Mouse (Mus musculus) ES-CJ7 (cell line): ENCODE data around the gene Emid1.

Experiments used
- DNase-seq: peaks from one replicate; pipeline ENCODE4 v3.0.0; 2011; ENCODE audit warnings: low read depth, low spot score

Emid1 gene

DNA sequence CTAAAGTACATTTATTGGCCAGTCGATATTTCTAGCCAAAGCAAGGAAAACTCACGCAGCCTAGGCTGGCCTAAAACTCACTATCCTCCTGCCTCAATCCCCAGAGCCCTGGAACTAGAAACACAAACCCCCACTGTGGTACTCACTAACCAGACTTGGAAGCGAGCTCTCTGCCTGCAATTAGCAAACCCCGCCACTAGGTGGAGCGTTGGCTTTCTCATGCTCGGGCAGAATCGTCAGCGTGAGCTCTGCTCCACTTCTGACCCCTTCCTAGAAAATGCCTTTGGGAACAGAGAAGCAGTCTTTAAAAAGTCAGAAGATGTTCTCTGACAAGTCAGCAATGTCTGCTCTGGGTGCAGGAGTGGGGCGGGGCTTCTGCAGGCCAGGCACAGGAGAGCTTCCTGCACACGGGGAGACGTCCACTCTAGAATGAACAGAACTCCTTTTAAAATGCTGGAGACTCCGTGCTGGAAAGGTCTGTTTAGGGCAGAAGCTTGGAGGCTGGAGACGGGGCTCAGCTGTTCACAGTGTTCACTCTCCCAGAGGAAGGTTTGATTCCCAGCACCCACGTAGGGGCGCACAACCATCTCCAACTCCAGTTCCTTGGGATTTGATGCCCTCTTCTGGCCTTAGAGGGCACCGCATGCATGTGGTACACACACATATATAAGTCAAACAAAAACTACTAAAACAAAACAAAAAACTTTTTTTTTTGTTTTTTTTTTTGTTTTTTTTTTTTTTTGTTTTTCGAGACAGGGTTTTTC, 8.8 kb upstream of the Emid1 start:
- DNase-seq: peak; percentile 90

DNA sequence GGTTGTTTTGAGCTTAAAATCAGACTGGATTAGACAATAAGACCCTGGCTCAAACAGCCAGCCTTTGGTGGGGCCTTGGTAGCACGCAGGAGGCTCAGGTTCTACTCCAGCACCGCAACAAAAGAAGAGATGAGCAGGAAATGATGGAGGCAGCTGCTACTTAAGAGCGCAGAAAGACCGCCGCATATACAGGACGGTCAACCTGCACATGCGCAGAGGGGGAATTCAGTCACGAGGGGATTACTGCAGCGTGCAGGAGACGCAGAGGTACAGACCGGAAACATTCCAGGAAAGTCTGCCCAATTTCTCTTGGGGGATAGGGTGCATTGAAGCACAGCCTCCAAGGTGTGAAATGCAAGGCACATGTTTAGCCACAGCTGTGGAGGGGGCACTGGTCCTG, 6.0 kb upstream of the Emid1 start:
- no peak for DNase-seq

DNA sequence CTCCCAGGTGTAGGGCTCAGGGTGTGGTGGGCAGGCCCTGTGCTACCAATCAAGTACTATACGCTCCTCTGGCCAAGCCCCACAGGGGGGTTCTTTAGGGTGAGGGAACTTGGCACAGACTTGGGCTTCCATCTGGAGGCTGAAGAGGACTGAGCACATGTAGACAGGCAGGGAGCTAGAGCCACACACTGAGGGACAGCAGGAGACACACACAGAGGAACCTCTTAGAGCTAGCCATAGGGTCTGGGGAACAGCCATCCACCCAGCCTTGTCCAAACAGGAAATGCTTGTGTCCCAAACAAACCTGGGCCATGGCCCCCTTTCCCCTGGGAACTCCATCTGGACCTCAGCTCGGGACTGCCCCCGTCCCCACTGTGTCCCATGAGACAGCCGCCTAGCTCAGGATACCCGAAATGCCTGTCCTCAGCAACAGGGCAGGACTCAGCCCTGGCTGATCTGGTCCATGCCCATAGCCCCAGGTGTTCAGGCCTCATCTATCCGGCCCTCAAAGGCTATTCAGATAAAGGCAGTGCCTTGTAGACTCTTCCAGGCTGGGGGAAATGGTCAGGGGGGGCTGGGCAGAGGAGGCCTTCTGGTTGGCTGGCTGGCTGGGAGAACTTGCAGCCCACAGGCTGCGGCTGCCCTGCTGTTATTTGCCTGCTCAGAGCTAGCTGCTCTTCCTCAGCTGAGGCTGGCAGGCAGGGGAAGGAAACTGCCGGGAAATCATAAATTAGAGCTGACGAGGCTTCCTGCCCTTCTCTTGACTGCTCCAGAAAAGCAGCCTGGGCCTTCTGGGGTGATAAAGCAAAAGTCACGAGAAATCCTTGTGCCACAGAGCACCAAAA, 3.1 kb upstream of the Emid1 start:
- DNase-seq: no peak

DNA sequence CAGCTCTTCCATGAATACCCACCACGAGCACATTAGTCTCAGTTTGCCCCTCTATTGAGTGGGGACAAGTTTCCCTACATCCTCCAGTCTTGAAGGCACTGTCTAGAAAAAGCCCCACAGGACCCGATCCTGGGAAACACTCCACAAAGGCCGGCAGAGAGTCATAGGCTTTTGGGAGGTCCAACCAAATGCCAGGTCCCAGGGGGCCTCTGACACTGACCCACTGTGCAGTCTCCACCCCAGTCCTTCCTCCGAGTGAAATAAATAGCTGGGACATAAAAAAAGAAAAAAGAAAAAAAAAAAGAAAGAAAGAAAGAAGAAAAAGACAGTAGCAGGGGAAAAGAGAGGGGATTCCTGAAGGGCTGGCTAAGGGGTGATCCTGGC, 818 bp downstream of the Emid1 start:
- no peak for DNase-seq

DNA sequence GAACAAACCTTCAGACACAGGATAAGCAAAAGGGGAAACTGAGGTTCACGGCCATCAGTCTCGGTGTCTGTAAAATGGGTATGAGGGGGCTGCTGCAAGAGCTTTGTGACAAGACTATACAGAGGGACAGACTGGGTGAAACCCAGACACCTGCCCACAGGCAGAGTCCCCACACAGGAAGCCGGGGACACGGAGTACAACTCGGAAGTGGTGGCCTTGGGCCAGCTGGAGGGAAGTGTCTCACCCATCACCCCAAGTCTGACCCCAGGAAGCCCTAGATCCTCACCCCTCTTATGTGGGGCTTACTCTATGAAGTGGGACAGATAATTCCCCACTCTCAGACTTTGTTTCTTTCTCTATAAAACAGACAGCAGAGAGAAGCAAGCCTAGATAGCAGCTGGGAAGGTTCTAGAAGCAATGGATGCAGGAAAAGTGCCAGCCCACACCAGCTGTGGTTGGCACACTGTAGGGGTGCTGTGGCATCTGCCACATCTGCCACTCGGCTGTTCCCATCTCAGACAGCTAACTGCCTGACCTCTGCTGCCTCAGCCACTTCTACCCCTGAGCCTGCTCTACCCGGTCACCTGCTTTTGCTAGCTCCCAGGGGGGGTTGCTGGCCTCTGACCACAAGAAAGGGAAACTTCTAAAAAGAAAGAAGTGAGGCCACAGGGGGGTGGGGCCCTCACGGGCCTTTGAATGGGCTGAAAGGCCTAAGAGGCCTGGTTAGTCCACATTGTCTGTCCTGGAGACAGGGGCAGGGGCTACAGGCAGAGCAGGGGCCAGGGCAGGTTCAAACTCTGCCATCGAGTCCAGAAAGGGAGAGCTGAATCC, 1.4 kb downstream of the Emid1 start:
- DNase-seq: no peak

DNA sequence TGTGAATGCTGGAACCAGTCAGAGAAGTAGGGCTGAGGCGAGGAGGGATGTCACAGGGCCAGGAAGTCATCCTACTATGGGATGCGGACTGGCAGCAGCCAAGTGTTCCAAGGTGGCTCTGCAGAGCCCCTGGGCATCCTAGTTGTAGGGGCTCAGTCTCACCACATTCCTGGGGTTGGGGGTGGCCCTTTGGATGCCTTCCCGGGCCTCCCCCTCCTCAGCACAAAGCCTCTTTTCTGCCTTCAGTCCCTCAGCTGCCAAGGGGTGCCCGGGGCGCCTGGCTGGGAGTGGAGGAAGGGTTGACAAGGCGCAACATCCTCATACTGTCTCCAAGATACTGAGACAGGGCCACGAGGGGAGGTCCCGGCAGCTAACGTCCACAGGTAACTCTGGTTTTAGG, 2.1 kb downstream of the Emid1 start:
- DNase-seq: no peak

DNA sequence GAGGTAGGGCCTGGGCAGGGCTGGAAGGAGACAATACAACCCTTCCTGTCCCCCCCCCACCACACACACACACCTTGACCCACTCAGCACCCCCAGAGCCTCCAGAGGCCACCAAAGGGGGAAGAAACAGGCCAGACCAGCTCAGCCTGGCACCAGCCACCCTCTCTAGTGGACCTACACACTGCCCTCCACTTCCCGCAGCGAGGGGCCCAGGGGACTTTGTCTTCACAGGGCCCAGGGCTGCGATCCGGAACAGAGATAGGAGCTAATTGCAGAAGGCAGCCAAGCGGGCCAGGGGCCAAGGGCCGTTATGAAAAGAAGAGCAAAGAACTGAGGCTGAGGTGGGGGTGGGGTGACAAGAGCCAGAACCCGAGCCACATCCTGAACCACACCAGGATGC, 2.8 kb downstream of the Emid1 start:
- DNase-seq: no peak

DNA sequence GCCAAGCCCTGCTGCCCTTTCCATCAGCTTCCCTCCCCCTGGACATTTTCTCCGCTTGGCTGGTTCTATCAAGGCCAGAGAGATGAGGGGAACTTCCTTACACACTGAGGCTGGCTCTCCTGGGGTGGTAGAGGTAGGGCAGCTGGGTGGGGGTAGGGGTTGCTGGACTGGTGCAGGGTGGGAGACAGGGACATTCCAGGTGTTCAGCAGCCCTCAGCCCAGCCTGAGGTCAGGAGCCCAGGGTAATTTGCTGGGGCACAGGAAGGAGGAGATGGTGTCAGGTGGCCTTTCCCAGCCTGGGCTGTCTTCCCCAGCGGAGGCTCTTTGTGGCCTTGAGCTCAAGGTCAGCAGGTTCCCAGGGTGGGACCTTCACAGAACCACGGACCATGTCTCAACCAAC, 6.5 kb downstream of the Emid1 start:
- no peak for DNase-seq

DNA sequence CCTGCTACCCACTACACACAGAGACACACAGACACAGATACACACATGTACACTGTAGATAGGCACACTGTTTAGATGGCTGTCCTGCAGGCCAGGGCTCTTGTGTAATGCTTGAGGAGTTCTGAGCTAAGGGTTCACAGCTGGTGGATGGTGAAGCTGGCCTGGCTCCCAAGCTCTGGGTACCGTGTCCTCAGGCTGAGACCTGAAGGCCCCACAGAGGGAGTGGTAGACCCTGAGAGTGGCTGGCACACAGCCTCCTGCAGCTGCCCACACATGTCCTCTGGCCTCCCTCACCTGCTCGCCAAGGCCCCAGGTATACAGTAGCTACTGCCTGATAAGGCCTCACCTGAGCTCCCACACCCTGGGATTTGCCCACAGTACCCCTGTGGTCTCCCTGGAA, 10.1 kb downstream of the Emid1 start:
- no peak for DNase-seq

DNA sequence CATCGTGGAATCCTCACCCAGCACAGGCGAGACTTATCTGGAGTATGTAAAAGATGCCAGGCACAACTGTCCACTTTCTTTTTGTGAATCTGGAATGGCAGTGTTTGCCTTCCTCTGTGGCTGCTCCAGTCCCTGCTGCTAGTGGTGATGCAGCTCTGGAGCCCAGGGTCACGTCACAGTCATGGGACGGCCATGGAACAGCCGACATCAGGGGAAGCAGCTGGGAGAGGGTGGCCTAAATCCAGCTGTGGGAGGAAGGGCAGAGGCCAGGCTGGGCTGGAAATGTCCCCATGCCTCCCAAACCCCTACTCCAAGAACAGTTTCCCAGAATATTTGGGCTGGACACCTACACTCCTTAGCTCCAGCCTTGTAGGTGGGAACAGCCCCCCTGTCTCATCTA, 10.8 kb downstream of the Emid1 start:
- no peak for DNase-seq

DNA sequence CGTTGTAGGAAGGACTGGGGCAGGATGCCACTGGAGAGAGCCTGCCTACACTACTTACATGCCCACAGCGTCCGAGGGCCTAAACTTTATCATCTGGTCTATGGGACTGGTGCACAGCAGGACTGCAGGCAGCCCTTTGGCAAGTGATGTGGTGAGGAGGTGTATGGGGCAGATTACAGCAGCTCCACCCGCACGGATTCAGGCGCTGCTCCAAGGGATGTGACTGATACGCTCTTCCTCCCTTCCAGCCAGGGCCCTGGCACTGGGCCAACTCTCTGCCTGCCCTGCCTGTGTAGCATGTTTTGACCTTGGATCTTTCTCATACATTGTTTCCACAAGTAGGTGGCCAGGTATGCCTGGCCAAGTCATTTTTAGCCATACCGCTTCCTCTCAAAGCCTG, 11.4 kb downstream of the Emid1 start:
- no peak for DNase-seq

DNA sequence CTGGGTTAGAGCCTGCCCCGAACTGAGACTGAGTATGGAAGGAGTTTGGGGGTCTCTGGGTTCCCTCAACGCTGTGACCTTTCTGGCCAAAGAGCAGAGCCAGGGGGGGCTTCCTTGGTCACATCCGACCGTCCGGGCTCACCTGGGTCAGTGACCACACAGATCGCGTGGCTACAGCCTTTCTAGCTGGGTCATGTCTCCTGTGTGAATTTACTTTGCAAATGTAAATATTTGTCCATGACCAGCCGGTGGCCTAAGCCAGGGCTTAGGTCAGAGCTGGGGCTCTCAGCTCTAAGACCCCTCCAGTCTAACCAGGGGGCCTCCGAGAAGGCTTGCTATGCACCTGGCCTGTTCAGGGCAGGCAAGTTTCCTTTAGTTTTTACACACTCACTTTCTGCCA, 12.7 kb downstream of the Emid1 start:
- DNase-seq: no peak

DNA sequence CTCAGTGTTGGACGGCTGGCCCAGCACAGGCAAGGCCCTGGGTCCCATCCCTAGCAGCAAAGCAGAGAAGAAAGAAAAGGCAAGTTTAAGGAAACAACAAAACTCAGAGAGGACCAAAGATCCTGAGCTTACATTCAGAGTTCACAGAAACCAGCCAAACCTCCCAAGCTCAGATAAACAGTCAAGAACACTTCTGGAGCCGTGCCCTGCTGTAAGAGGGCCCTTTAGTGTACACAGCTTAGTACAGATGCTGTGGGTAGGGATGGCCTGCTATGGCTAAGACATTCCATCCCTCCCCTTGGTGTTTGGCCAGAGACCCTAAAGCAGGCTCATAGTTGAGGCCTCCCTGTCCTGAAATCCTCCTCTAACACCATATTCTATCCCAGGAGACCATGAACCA, 13.4 kb downstream of the Emid1 start:
- DNase-seq: no peak

DNA sequence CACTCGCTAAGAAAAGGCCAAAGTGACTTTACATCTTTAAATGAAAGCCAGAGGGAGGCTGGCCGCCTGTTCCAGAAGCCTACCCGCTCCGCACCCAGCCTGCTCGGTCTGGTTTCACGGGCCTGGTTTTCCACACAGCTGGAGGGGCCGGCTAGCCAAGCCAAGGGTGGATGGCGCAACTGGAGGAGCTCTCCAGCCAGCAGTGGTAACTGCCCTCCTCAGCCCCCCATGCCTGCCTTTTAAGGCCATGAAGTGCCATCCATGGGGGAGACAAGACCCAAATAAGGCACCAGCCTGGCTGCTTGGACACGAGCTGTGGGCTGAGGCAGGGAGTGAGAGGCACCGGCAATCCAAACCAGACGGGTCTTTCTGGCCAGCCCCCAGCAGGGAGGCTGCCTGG, 16.1 kb downstream of the Emid1 start:
- no peak for DNase-seq

DNA sequence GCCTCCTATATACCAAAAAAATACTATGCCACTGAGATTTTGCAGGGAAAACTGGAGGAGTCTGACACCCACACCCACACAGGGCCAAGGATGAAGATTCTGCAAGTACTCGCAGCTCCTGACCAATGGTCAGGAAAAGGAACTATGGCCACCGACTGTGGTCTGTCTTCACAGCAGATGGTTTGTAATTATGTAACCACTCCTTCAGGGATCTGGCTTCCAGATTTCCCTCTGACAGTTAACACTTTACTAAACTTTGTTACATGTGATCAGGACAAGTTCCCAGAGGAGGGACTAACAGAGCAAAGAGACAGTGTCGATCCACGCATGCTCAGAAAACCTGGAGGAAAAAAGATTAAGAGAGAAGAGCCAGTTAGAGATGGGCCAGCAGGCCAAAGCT, 19.3 kb downstream of the Emid1 start:
- DNase-seq: no peak

DNA sequence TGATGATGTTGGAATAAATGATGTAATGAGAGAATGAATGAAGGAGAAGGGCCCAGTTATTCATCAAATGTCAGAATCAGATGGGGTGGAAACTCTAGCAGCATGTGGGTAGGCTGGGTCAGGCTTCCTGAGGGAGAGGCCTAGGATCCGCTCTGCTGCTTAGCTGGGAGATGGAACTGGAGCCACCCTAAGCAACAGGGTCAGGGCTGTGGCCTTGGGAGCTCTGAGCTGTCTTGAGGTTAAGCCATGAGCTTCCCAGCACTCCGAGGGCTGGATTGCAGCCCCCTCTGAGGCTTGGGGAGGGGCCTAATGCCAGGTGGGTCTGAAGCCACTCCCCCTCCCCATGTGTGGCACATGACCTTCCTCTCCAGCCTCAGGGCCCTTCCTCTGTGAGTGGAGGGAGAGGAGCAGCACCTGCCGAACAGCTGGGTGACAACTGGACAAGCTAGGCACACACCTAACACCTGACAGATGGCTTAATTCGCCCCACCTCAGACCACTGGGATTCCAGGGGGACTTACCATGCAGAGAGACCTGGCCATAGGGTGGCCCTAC, 21.9 kb downstream of the Emid1 start:
- DNase-seq: peak; percentile 38

DNA sequence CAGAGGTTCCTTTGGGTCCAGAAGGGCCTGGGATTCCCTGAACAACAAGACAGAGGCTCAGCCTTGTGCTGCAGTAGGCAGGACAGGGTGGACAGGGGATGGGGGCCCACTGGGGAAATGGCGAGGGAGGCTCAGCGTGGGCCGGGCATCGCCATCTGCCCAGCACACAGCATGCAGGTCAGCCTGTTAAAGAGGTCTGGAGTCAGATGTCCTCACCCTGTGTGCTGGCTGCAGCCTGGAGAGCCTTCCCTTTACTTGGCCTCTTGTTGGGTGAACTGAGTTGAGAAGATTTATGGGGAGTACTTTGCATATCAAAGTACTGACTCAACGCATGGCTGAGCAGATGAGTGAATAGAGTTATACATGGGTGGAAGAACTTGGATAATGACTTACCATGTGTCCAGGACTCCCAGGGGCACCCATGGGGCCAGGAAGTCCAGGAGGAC, 23.0 kb downstream of the Emid1 start:
- no peak for DNase-seq

DNA sequence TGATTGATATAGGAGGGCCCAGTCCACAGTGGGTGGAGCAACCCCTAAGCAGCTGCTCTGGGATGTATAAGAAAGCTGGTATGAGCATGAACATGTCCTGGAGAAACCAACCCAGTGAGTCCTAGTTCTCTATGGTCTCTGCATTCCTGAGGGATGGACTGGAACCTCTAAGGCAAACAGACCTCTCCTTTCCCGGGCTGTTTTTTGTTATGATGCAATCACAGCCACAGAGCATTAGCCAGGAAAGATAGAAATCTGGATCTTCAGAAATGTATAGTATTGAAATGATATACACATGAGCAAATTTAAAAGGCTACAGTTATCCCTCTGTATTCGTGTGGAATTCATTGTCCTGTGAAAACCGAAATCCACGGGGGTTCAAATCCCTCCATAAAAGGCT, 26.3 kb downstream of the Emid1 start:
- DNase-seq: no peak

DNA sequence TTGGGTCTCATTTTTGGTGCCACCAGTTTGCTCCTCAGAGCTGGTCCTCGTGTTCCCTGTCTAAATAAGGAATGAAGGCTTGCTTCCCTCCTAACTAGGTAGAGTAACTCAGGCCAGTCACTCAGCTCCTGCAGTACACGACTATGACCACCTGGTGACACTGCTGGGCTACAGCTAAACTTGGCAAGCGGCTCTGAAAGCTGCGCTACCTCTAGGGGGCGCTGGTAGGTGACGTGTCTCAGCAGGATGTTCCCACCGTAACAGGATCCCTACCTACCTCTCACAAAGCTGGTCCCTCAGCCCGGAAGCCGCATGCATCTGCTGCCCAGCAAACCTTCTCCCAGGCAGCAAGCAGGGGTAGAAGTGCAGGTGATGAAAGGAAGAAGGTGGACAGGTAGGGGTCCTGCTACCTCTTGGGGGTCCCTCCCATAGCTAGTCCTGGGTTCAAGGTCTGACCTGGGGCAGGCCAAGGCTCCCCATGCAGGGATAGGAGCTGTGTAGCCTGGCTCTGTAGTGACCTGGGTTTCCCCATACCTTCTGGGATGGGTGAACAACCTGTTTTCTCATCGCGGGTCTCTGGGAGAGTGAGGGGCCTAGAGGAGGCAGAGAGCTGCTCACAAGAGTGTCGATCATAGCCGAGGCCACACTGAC, 37.0 kb downstream of the Emid1 start:
- DNase-seq: peak; percentile 95

DNA sequence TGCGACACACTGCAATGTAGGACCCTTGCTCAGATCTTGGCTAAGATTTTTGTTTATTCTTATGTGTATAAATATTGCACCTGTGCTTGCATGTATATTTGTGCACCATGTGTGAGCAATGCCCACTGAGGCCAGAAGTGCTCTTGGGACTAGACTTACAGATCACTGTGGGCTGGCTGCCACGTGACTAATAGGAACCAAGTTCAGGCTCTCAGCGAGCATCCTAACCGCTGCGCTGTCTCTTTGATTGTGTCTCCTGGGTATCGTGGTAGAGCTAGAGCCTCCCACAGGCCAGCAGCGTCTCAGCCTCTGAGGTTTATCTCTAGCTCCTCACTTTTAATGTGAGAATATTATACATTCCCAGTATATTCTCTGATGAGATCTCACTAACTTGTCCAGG, 38.4 kb downstream of the Emid1 start:
- no peak for DNase-seq

DNA sequence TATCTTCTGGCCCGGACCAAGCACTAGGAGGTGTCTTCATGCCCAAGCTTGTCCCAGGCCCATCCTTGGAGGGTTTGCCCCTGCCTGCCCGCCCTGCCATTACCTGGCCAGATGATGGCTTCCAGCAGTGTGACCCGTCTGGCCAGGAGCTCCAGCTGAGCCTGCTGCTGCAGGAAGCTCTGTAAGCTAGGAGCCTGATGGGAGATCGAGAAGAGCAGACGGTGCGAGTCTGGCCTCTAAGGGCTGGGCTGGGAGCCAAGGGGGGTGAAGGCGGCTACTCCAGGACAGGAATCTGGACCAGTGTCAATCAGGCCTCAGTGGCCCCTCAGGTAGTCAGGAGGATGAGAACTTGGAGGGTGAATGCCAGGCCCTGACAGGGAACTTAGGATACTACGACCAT, 42.6 kb downstream of the Emid1 start:
- no peak for DNase-seq
